Mouse (Mus musculus) G1E (cell line): ENCODE data around the gene Zfp691.

Source experiments
- CTCF ChIP-seq: IDR thresholded peaks from 2 replicates; pipeline ENCODE4 v1.5.1; 2012; ENCODE audit warnings: low read depth, low read length, inconsistent platforms, mixed read lengths
- POLR2AphosphoS5 ChIP-seq: IDR thresholded peaks from 2 replicates; pipeline ENCODE4 v1.6.1; 2012; ENCODE audit warnings: low read depth, low read length, inconsistent platforms; ENCODE audit not compliant: insufficient replicate concordance
- TAL1 ChIP-seq: conservative IDR thresholded peaks from 2 replicates; pipeline ENCODE4 v1.6.1; 2012; ENCODE audit warnings: low read depth, low read length, inconsistent platforms, mixed read lengths

DNA sequence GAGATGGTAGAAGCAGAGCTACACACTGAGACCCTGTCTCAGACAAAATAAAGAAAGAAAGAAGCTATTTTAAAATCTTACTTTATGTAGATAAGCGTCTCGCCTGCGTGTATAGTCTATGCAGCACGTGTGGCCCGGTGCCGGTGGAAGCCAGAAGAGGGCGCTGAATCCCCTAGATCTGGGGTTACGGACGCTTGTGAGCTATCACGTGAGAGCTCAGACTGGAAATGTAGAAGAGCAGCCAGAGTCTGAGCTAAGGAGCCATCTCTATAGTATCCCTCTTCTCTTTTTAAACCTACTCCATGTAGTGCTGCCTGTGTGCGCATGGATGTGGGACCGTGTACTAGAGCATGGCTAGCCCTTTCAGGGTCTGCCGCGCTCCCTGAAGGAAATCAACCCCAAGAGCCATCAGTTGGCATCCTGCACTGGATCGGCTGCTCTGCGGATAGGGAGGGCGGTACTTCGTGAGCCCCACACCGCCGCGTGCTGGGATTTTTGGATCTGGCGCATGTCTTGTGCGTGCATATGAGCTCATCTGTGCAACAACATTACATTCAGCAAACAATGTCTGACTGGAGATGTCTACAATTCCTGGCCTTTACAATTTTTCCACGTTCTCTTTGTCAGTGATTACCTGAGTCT is 31.6 kb downstream of the Zfp691 start:
- 0 out of 2 replicates have a peak, but pooled peaks have one; percentile 21 for TF ChIP-seq CTCF
- TF ChIP-seq POLR2AphosphoS5 = no peak
- no peak for TF ChIP-seq TAL1
